Mouse (Mus musculus) megakaryocyte, embryonic 14.5 days (primary cell): ENCODE data around the gene Wdr75. TPM values are rescaled to one million over a fixed set of nuclear protein-coding genes. Genes with fewer than 3 reads are reported as not detected.

Experiments
- H3K27me3 ChIP-seq: replicated peaks from 2 replicates; pipeline ENCODE3; 2012; ENCODE audit warnings: inconsistent platforms
- H3K36me3 ChIP-seq: replicated peaks from 2 replicates; pipeline ENCODE3; 2012; ENCODE audit warnings: low read length, inconsistent platforms, mixed read lengths
- H3K4me1 ChIP-seq: 2 replicates; pipeline ENCODE4 v1.6.1; 2012; ENCODE audit warnings: inconsistent platforms
- H3K4me3 ChIP-seq: replicated peaks from 2 replicates; pipeline ENCODE3; 2012; ENCODE audit warnings: moderate library complexity, mild to moderate bottlenecking, inconsistent platforms
- H3K9me3 ChIP-seq: 2 replicates; pipeline ENCODE4 v1.6.1; 2012; ENCODE audit warnings: inconsistent platforms
- FLI1 ChIP-seq: IDR thresholded peaks from 2 replicates; pipeline ENCODE4 v1.6.1; 2012; ENCODE audit warnings: low read length, inconsistent platforms, mixed read lengths
- GATA1 ChIP-seq: IDR thresholded peaks from 3 replicates; pipeline ENCODE4 v1.6.1; 2012; ENCODE audit warnings: mixed read lengths, low read length, inconsistent platforms, borderline replicate concordance
- polyA plus RNA-seq: library from polyadenylated mRNA; stranded (reverse); fragments of >175 nt; gene quantifications from 2 replicates; pipeline ENCODE4 v1.2.3, GENCODE M21; 2012; ENCODE audit warnings: low replicate concordance; ENCODE audit not compliant: insufficient read depth

The Wdr75 gene
- polyA plus RNA-seq, 1 experiment: 1.3 TPM

GRCm38 (mm10) chr1:45835362-45836063 lies 40.5 kb downstream of the Wdr75 start:
- Histone ChIP-seq H3K36me3 (no peaks in the 10 kb centered on the region), H3K27me3 (no peaks in the 10 kb centered on the region), H3K9me3 (no peaks in the 10 kb centered on the region), H3K4me3 (no peak overlapping the region), H3K4me1 (peaks cover 3% of the 10 kb centered on the region)
- TF ChIP-seq FLI1 (no peak), GATA1 (no peak)

- no peak overlapping the region for H3K4me3 ChIP-seq
- no peak for TF ChIP-seq FLI1
- no peak for TF ChIP-seq GATA1
- H3K36me3 ChIP-seq: no peaks in the 10 kb centered on the region
- H3K4me1 ChIP-seq: peaks cover 3% of the 10 kb centered on the region
- no peaks in the 10 kb centered on the region for H3K9me3 ChIP-seq
- no peaks in the 10 kb centered on the region for H3K27me3 ChIP-seq
Observed at GRCm38 (mm10) chr1:45837736-45838135, 42.8 kb downstream of the Wdr75 start.

GRCm38 (mm10) chr1:45838271-45838670 lies 43.3 kb downstream of the Wdr75 start:
- Histone ChIP-seq H3K36me3 (no peaks in the 10 kb centered on the region), H3K4me3 (no peak overlapping the region), H3K9me3 (no peaks in the 10 kb centered on the region), H3K4me1 (peaks cover 3% of the 10 kb centered on the region), H3K27me3 (no peaks in the 10 kb centered on the region)
- TF ChIP-seq FLI1: no peak
- no peak for TF ChIP-seq GATA1

- H3K9me3 ChIP-seq: peaks cover 4% of the 10 kb centered on the region
- H3K4me3 ChIP-seq: no peak overlapping the region
- no peaks in the 10 kb centered on the region for H3K36me3 ChIP-seq
- H3K27me3 ChIP-seq: no peaks in the 10 kb centered on the region
- H3K4me1 ChIP-seq: peaks cover 4% of the 10 kb centered on the region
- no peak for TF ChIP-seq FLI1
Observed at GRCm38 (mm10) chr1:45845466-45845865, 50.5 kb downstream of the Wdr75 start.

- no peaks in the 10 kb centered on the region for H3K27me3 ChIP-seq
- TF ChIP-seq FLI1: no peak
- TF ChIP-seq GATA1: no peak
Observed at GRCm38 (mm10) chr1:45858038-45858437, 63.1 kb downstream of the Wdr75 start.

GRCm38 (mm10) chr1:45860349-45860748 lies 65.4 kb downstream of the Wdr75 start:
- Histone ChIP-seq H3K36me3 (no peaks in the 10 kb centered on the region), H3K9me3 (peaks cover 3% of the 10 kb centered on the region; the same call in 1 of the 2 replicates), H3K4me3 (no peak overlapping the region), H3K27me3 (no peaks in the 10 kb centered on the region), H3K4me1 (peaks cover 41% of the 10 kb centered on the region)
- TF ChIP-seq GATA1 (no peak), FLI1 (no peak)

More at GRCm38 (mm10) chr1:45858038-45858437, 63.1 kb downstream of the Wdr75 start:
- Histone ChIP-seq H3K36me3 (no peaks in the 10 kb centered on the region), H3K9me3 (peaks cover 2% of the 10 kb centered on the region; the same call in 1 of the 2 replicates), H3K4me1 (peaks cover 25% of the 10 kb centered on the region), H3K4me3 (no peak overlapping the region)

GRCm38 (mm10) chr1:45861162-45861561 lies 66.2 kb downstream of the Wdr75 start:
- peaks cover 3% of the 10 kb centered on the region; the same call in 1 of the 2 replicates for H3K9me3 ChIP-seq
- no peaks in the 10 kb centered on the region for H3K27me3 ChIP-seq
- H3K4me3 ChIP-seq: no peak overlapping the region
- H3K36me3 ChIP-seq: no peaks in the 10 kb centered on the region
- TF ChIP-seq GATA1 (no peak), FLI1 (no peak)
- peaks cover 46% of the 10 kb centered on the region for H3K4me1 ChIP-seq

GRCm38 (mm10) chr1:45863641-45864040 lies 68.7 kb downstream of the Wdr75 start:
- peaks cover 54% of the 10 kb centered on the region for H3K4me1 ChIP-seq
- peaks cover 3% of the 10 kb centered on the region; the same call in 1 of the 2 replicates for H3K9me3 ChIP-seq
- no peak overlapping the region for H3K4me3 ChIP-seq
- no peaks in the 10 kb centered on the region for H3K27me3 ChIP-seq
- no peaks in the 10 kb centered on the region for H3K36me3 ChIP-seq
- TF ChIP-seq GATA1 (no peak), FLI1 (no peak)

GRCm38 (mm10) chr1:45864564-45865014 lies 69.6 kb downstream of the Wdr75 start:
- no peak overlapping the region for H3K4me3 ChIP-seq
- TF ChIP-seq GATA1: no peak
- peaks cover 59% of the 10 kb centered on the region for H3K4me1 ChIP-seq

GRCm38 (mm10) chr1:45865316-45865715 lies 70.3 kb downstream of the Wdr75 start:
- Histone ChIP-seq H3K9me3 (peaks cover 3% of the 10 kb centered on the region; the same call in 1 of the 2 replicates), H3K36me3 (no peaks in the 10 kb centered on the region), H3K4me3 (no peak overlapping the region), H3K4me1 (peaks cover 56% of the 10 kb centered on the region), H3K27me3 (no peaks in the 10 kb centered on the region)
- no peak for TF ChIP-seq FLI1

More at GRCm38 (mm10) chr1:45864564-45865014, 69.6 kb downstream of the Wdr75 start:
- Histone ChIP-seq H3K9me3 (peaks cover 3% of the 10 kb centered on the region; the same call in 1 of the 2 replicates), H3K27me3 (no peaks in the 10 kb centered on the region), H3K36me3 (no peaks in the 10 kb centered on the region)

GRCm38 (mm10) chr1:45865727-45866126 lies 70.8 kb downstream of the Wdr75 start:
- H3K36me3 ChIP-seq: no peaks in the 10 kb centered on the region
- no peaks in the 10 kb centered on the region for H3K27me3 ChIP-seq
- no peak overlapping the region for H3K4me3 ChIP-seq
- TF ChIP-seq GATA1 (no peak), FLI1 (no peak)
- H3K4me1 ChIP-seq: peaks cover 54% of the 10 kb centered on the region
- peaks cover 3% of the 10 kb centered on the region; the same call in 1 of the 2 replicates for H3K9me3 ChIP-seq
